Mouse (Mus musculus): ENCODE measurements around the gene Spef1. TPM values are rescaled to one million over a fixed set of nuclear protein-coding genes. Genes with fewer than 3 reads are reported as not detected.

The Spef1 gene
- polyA plus RNA-seq, 1 experiment from 2014 or later = 10.1 TPM

- no peak overlapping the region for H3K9ac ChIP-seq (ENCODE audit: low read length)
- H3K9me3 ChIP-seq (replicated peaks; ENCODE audit: control insufficient read depth, low read length) = no peaks in the 10 kb centered on the region
- H3K4me2 ChIP-seq (ENCODE audit: low read length) = no peak overlapping the region
- no peak overlapping the region for H3K27ac ChIP-seq (ENCODE audit: low read depth, low read length)
- no peaks in the 10 kb centered on the region for H3K4me1 ChIP-seq (ENCODE audit: control insufficient read depth, insufficient read depth, low read length)
- no peaks in the 10 kb centered on the region for H3K27me3 ChIP-seq (replicated peaks; ENCODE audit: control insufficient read depth, insufficient read depth, low read length)
- 88% methylated on average over 4 of the region's 4 CpGs for WGBS
- ATAC-seq (no peak), DNase-seq (ENCODE audit: low spot score) (no peak)
- H3K4me3 ChIP-seq (ENCODE audit: low read depth, low read length) = no peak overlapping the region
- H3K36me3 ChIP-seq (ENCODE audit: control insufficient read depth, insufficient read depth, low read length) = peaks cover under 1% of the 10 kb centered on the region; the same call in 1 of the 2 replicates
Observed at GRCm38 (mm10) chr2:131138296-131138695, 48.8 kb downstream of the Spef1 start.

- Histone ChIP-seq H3K36me3 (ENCODE audit: control insufficient read depth, insufficient read depth, low read length) (no peaks in the 10 kb centered on the region), H3K4me1 (ENCODE audit: control insufficient read depth, insufficient read depth, low read length) (no peaks in the 10 kb centered on the region), H3K4me2 (ENCODE audit: low read length) (no peak overlapping the region), H3K9ac (ENCODE audit: low read length) (no peak overlapping the region), H3K27ac (ENCODE audit: low read depth, low read length) (no peak overlapping the region), H3K4me3 (ENCODE audit: low read depth, low read length) (no peak overlapping the region), H3K27me3 (replicated peaks; ENCODE audit: control insufficient read depth, insufficient read depth, low read length) (no peaks in the 10 kb centered on the region), H3K9me3 (replicated peaks; ENCODE audit: control insufficient read depth, low read length) (no peaks in the 10 kb centered on the region)
- WGBS = 86% methylated on average over 11 of the region's 11 CpGs
- ATAC-seq (no peak), DNase-seq (ENCODE audit: low spot score) (no peak)
Observed at GRCm38 (mm10) chr2:131135521-131136139, 51.5 kb downstream of the Spef1 start.

GRCm38 (mm10) chr2:131134826-131135400, 52.2 kb downstream of the Spef1 start:
- no peaks in the 10 kb centered on the region for H3K4me1 ChIP-seq (ENCODE audit: control insufficient read depth, insufficient read depth, low read length)
- no peak overlapping the region for H3K27ac ChIP-seq (ENCODE audit: low read depth, low read length)
- no peaks in the 10 kb centered on the region for H3K9me3 ChIP-seq (replicated peaks; ENCODE audit: control insufficient read depth, low read length)
- H3K36me3 ChIP-seq (ENCODE audit: control insufficient read depth, insufficient read depth, low read length) = no peaks in the 10 kb centered on the region
- no peak for ATAC-seq
- no peak for DNase-seq (ENCODE audit: low spot score)
- H3K9ac ChIP-seq (ENCODE audit: low read length) = no peak overlapping the region
- 86% methylated on average over 8 of the region's 8 CpGs for WGBS
- H3K4me2 ChIP-seq (ENCODE audit: low read length) = no peak overlapping the region
- H3K4me3 ChIP-seq (ENCODE audit: low read depth, low read length) = no peak overlapping the region
- no peaks in the 10 kb centered on the region for H3K27me3 ChIP-seq (replicated peaks; ENCODE audit: control insufficient read depth, insufficient read depth, low read length)

GRCm38 (mm10) chr2:131134381-131134780, 52.7 kb downstream of the Spef1 start:
- H3K27me3 ChIP-seq (replicated peaks; ENCODE audit: control insufficient read depth, insufficient read depth, low read length) = no peaks in the 10 kb centered on the region
- WGBS = 56% methylated on average over 1 of the region's 1 CpGs
- H3K9ac ChIP-seq (ENCODE audit: low read length) = no peak overlapping the region
- H3K9me3 ChIP-seq (replicated peaks; ENCODE audit: control insufficient read depth, low read length) = no peaks in the 10 kb centered on the region
- H3K36me3 ChIP-seq (ENCODE audit: control insufficient read depth, insufficient read depth, low read length) = no peaks in the 10 kb centered on the region
- DNase-seq (ENCODE audit: low spot score) (no peak), ATAC-seq (no peak)
- H3K27ac ChIP-seq (ENCODE audit: low read depth, low read length) = no peak overlapping the region
- no peaks in the 10 kb centered on the region for H3K4me1 ChIP-seq (ENCODE audit: control insufficient read depth, insufficient read depth, low read length)
- H3K4me3 ChIP-seq (ENCODE audit: low read depth, low read length) = no peak overlapping the region
- H3K4me2 ChIP-seq (ENCODE audit: low read length) = no peak overlapping the region

GRCm38 (mm10) chr2:131132930-131133547, 54.0 kb downstream of the Spef1 start, which contains the start of gene Gm11037:
Gm11037 (plus strand) TSS chr2:131133497.
- Histone ChIP-seq H3K4me1 (ENCODE audit: control insufficient read depth, insufficient read depth, low read length) (no peaks in the 10 kb centered on the region), H3K36me3 (ENCODE audit: control insufficient read depth, insufficient read depth, low read length) (no peaks in the 10 kb centered on the region), H3K27me3 (replicated peaks; ENCODE audit: control insufficient read depth, insufficient read depth, low read length) (no peaks in the 10 kb centered on the region), H3K4me2 (ENCODE audit: low read length) (no peak within 1 kb of the TSS), H3K27ac (ENCODE audit: low read depth, low read length) (no peak within 1 kb of the TSS), H3K9me3 (replicated peaks; ENCODE audit: control insufficient read depth, low read length) (no peaks in the 10 kb centered on the region), H3K4me3 (ENCODE audit: low read depth, low read length) (no peak within 1 kb of the TSS), H3K9ac (ENCODE audit: low read length) (no peak within 1 kb of the TSS)
- ATAC-seq (no peak), DNase-seq (ENCODE audit: low spot score) (no peak)
- WGBS = 92% methylated on average over 9 of the region's 9 CpGs

- H3K4me1 ChIP-seq (ENCODE audit: control insufficient read depth, insufficient read depth, low read length) = peaks cover 3% of the 10 kb centered on the region; the same call in 1 of the 2 replicates
- H3K4me2 ChIP-seq (ENCODE audit: low read length) = no peak overlapping the region
- H3K9ac ChIP-seq (ENCODE audit: low read length) = no peak overlapping the region
- no peaks in the 10 kb centered on the region for H3K27me3 ChIP-seq (replicated peaks; ENCODE audit: control insufficient read depth, insufficient read depth, low read length)
- 83% methylated on average over 10 of the region's 10 CpGs for WGBS
- DNase-seq (ENCODE audit: low spot score) (no peak), ATAC-seq (no peak)
- H3K27ac ChIP-seq (ENCODE audit: low read depth, low read length) = no peak overlapping the region
- H3K4me3 ChIP-seq (ENCODE audit: low read depth, low read length) = no peak overlapping the region
- H3K9me3 ChIP-seq (replicated peaks; ENCODE audit: control insufficient read depth, low read length) = no peaks in the 10 kb centered on the region
- no peaks in the 10 kb centered on the region for H3K36me3 ChIP-seq (ENCODE audit: control insufficient read depth, insufficient read depth, low read length)
Observed at GRCm38 (mm10) chr2:131132111-131132888, 54.8 kb downstream of the Spef1 start.

GRCm38 (mm10) chr2:131130849-131131248, 56.2 kb downstream of the Spef1 start:
- Histone ChIP-seq H3K4me1 (ENCODE audit: control insufficient read depth, insufficient read depth, low read length) (peaks cover 7% of the 10 kb centered on the region; the same call in 1 of the 2 replicates), H3K9me3 (replicated peaks; ENCODE audit: control insufficient read depth, low read length) (no peaks in the 10 kb centered on the region), H3K27me3 (replicated peaks; ENCODE audit: control insufficient read depth, insufficient read depth, low read length) (no peaks in the 10 kb centered on the region), H3K4me2 (ENCODE audit: low read length) (no peak overlapping the region), H3K4me3 (ENCODE audit: low read depth, low read length) (no peak overlapping the region), H3K9ac (ENCODE audit: low read length) (no peak overlapping the region), H3K36me3 (ENCODE audit: control insufficient read depth, insufficient read depth, low read length) (no peaks in the 10 kb centered on the region), H3K27ac (ENCODE audit: low read depth, low read length) (no peak overlapping the region)
- ATAC-seq (no peak), DNase-seq (ENCODE audit: low spot score) (no peak)
- WGBS = 86% methylated on average over 2 of the region's 2 CpGs

- no peak for ATAC-seq
- DNase-seq (ENCODE audit: low spot score) = no peak
- 83% methylated on average over 5 of the region's 5 CpGs for WGBS
Observed at GRCm38 (mm10) chr2:131129836-131130235, 57.2 kb downstream of the Spef1 start.

More at GRCm38 (mm10) chr2:131129836-131130235, 57.2 kb downstream of the Spef1 start:
- no peaks in the 10 kb centered on the region for H3K9me3 ChIP-seq (replicated peaks; ENCODE audit: control insufficient read depth, low read length)
- no peaks in the 10 kb centered on the region for H3K27me3 ChIP-seq (replicated peaks; ENCODE audit: control insufficient read depth, insufficient read depth, low read length)
- no peak overlapping the region for H3K4me2 ChIP-seq (ENCODE audit: low read length)
- peaks cover 7% of the 10 kb centered on the region; the same call in 1 of the 2 replicates for H3K4me1 ChIP-seq (ENCODE audit: control insufficient read depth, insufficient read depth, low read length)
- no peaks in the 10 kb centered on the region for H3K36me3 ChIP-seq (ENCODE audit: control insufficient read depth, insufficient read depth, low read length)
- H3K27ac ChIP-seq (ENCODE audit: low read depth, low read length) = no peak overlapping the region
- H3K4me3 ChIP-seq (ENCODE audit: low read depth, low read length) = no peak overlapping the region
- H3K9ac ChIP-seq (ENCODE audit: low read length) = no peak overlapping the region
